Mouse (Mus musculus): ENCODE data around the gene Amn.

Gene Amn

DNA sequence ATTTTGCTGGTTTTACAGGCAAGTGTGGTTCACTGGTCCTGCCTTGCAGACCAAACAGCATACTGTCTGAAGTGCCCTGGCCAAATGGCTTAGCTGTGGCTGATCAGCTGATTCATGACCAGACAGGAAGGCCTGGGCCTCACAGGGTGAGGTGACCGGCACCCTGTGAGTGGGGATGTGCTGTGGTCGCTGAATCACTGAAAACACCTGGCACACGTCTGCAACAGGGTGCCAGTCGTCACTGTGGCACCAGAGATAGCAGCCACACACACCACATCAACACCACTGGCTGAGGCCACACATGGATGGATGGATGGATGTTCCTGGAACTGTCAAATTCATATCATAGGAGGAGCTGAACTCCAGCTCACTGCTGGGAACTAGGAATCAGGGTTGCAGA is 52.5 kb downstream of the Amn start:
- no peak for DNase-seq (ENCODE audit: low spot score in 2 of 2)

DNA sequence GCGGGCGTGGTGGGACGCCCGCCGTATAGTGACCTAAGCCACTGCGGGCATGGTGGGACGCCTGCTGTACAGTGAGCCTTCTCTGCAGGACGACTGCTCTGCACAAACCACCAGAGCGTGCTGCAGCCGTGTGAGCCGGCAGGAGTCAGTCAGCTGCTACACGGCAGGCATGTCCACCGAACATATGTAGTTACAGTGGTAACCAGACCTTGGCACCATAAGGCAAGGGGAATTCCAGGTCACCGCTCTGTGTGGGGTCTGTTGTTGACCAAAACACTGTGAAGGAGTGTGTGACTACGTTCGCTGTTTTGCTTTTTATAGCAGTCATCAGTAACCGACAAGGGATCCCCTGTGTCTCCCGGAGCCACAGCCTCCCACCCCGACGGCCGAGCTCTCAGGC is 53.6 kb downstream of the Amn start:
- DNase-seq (ENCODE audit: low spot score in 2 of 2), result no peak

DNA sequence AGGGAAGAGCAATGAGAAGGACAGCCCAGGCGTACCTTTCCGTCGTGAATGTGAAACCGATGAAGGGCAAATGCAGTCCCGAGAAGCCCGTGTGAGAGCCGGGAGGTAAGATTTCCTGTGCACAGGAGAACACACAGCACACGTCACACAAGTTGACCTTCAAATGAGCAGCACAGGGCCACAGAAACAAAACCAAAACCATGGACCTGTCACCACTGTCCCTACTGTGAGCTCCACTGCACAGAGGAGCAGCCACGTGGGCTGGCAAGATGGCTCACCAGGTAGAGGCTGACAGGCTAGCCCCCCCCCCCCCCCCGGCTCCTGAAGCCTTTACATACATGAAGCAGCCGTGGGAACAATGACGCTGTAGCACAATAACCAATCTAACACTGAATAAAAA is 54.1 kb downstream of the Amn start:
- no peak for DNase-seq (ENCODE audit: low spot score in 2 of 2)

- DNase-seq (ENCODE audit: low spot score in 2 of 2), result no peak
Observed at GRCm38 (mm10) chr12:111325744-111326424, 55.0 kb downstream of the Amn start.
